Mouse (Mus musculus) kidney, embryonic 15.5 days (tissue): ENCODE measurements around the gene Alg2. TPM values are rescaled to one million over a fixed set of nuclear protein-coding genes. Genes with fewer than 3 reads are reported as not detected.

Experiments
- ATAC-seq: fragments of 200-750 bp; cut with Nextera tagmentation; replicated peaks from 2 replicates; pipeline ENCODE4 v1.8.0; 2017; ENCODE audit warnings: moderate TSS enrichment; ENCODE audit not compliant: low FRiP score
- H3K27ac ChIP-seq: fragments of 300-500 bp; sonication (generic); 2 replicates; pipeline ENCODE4 v1.5.1; 2015; ENCODE audit warnings: mild to moderate bottlenecking, inconsistent platforms
- H3K27me3 ChIP-seq: fragments of 300-500 bp; sonication (generic); 2 replicates; pipeline ENCODE4 v1.6.1; 2015; ENCODE audit warnings: inconsistent platforms
- H3K36me3 ChIP-seq: fragments of 300-500 bp; sonication (generic); 2 replicates; pipeline ENCODE4 v1.6.1; 2015; ENCODE audit warnings: inconsistent platforms
- H3K4me1 ChIP-seq: fragments of 300-500 bp; sonication (generic); 2 replicates; pipeline ENCODE4 v1.6.1; 2015; ENCODE audit warnings: inconsistent platforms
- H3K4me2 ChIP-seq: fragments of 300-500 bp; sonication (generic); 2 replicates; pipeline ENCODE4 v1.6.1; 2015; ENCODE audit warnings: moderate library complexity, mild to moderate bottlenecking, inconsistent platforms
- H3K4me3 ChIP-seq: fragments of 300-500 bp; sonication (generic); replicated peaks from 2 replicates; pipeline ENCODE4 v1.5.1; 2015; ENCODE audit warnings: mild to moderate bottlenecking, inconsistent platforms
- H3K9ac ChIP-seq: fragments of 300-500 bp; sonication (generic); 2 replicates; pipeline ENCODE4 v1.6.1; 2015; ENCODE audit warnings: mild to moderate bottlenecking, inconsistent platforms
- H3K9me3 ChIP-seq: fragments of 300-500 bp; sonication (generic); replicated peaks from 2 replicates; pipeline ENCODE4 v1.6.1; 2016; ENCODE audit warnings: inconsistent platforms
- WGBS: fragments of 180-500 bp; shearing (Covaris S2); methylation state at CpG from one replicate; pipeline ENCODE4 v1.1.7; 2015; ENCODE audit warnings: mixed read lengths; 5-methylcytosine and 5-hydroxymethylcytosine counted together
- polyA plus RNA-seq: library from polyadenylated mRNA; unstranded; fragments of >200 nt; fragmentation: Nextera tagmentation; extraction: Ambion mirVana; gene quantifications from 2 replicates; pipeline ENCODE4 v1.2.1, GENCODE M21; 2015

Alg2 gene
- polyA plus RNA-seq, 1 experiment from 2014 or later, result 72.1 TPM

GRCm38 (mm10) chr4:47448526-47448925 lies 25.6 kb downstream of the Alg2 start:
- no peaks in the 10 kb centered on the region for H3K9me3 ChIP-seq
- H3K27me3 ChIP-seq, result peaks cover 10% of the 10 kb centered on the region
- H3K4me2 ChIP-seq, result no peak overlapping the region
- H3K4me1 ChIP-seq, result no peaks in the 10 kb centered on the region
- 93% methylated on average over 3 of the region's 3 CpGs for WGBS
- H3K9ac ChIP-seq, result no peak overlapping the region
- H3K4me3 ChIP-seq, result no peak overlapping the region
- H3K36me3 ChIP-seq, result no peaks in the 10 kb centered on the region
- no peak overlapping the region for H3K27ac ChIP-seq
- no peak for ATAC-seq

DNA sequence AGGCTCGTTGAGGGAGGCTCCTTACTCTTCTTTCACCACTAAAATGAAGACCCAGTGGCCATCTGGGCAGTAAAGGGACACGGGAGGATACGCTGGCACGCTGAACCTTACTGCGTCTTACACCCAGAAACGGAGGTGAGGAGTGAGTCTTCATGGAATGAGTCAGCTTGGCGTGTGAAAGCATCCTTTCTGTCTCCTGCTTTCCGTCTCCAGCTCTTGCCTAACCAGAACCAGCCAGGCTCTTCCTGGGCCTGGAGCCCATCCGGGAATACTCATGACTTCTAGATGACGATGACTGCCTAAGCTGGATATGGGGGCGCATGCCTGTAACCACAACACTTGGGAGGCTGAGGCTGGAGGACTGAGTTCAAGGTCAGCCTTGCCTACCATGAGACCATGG lies 33.2 kb downstream of the Alg2 start:
- H3K4me1 ChIP-seq, result peaks cover 12% of the 10 kb centered on the region
- H3K36me3 ChIP-seq, result no peaks in the 10 kb centered on the region
- H3K27me3 ChIP-seq, result peaks cover 15% of the 10 kb centered on the region
- no peak for ATAC-seq
- no peaks in the 10 kb centered on the region for H3K9me3 ChIP-seq
- no peak overlapping the region for H3K4me2 ChIP-seq
- H3K9ac ChIP-seq, result no peak overlapping the region
- H3K27ac ChIP-seq, result no peak overlapping the region
- WGBS, result 85% methylated on average over 11 of the region's 11 CpGs
- no peak overlapping the region for H3K4me3 ChIP-seq

GRCm38 (mm10) chr4:47438956-47439355 lies 35.2 kb downstream of the Alg2 start:
- no peak overlapping the region for H3K4me3 ChIP-seq
- ATAC-seq, result no peak
- H3K4me1 ChIP-seq, result peaks cover 13% of the 10 kb centered on the region
- no peak overlapping the region for H3K27ac ChIP-seq
- no peaks in the 10 kb centered on the region for H3K9me3 ChIP-seq
- no peaks in the 10 kb centered on the region for H3K36me3 ChIP-seq
- H3K9ac ChIP-seq, result no peak overlapping the region
- H3K4me2 ChIP-seq, result no peak overlapping the region
- 81% methylated on average over 6 of the region's 6 CpGs for WGBS
- peaks cover 23% of the 10 kb centered on the region for H3K27me3 ChIP-seq

GRCm38 (mm10) chr4:47437365-47438340 lies 36.5 kb downstream of the Alg2 start:
- 2% methylated on average over 33 of the region's 33 CpGs for WGBS
- H3K9me3 ChIP-seq, result no peaks in the 10 kb centered on the region

GRCm38 (mm10) chr4:47435566-47436360 lies 38.4 kb downstream of the Alg2 start:
- H3K36me3 ChIP-seq, result no peaks in the 10 kb centered on the region
- H3K9ac ChIP-seq, result no peak overlapping the region
- no peak overlapping the region for H3K4me3 ChIP-seq
- H3K27ac ChIP-seq, result no peak overlapping the region
- ATAC-seq, result no peak
- peaks cover 23% of the 10 kb centered on the region for H3K27me3 ChIP-seq
- H3K4me2 ChIP-seq, result no peak overlapping the region
- WGBS, result 55% methylated on average over 28 of the region's 28 CpGs
- H3K9me3 ChIP-seq, result no peaks in the 10 kb centered on the region
- peaks cover 24% of the 10 kb centered on the region for H3K4me1 ChIP-seq

More at GRCm38 (mm10) chr4:47437365-47438340, 36.5 kb downstream of the Alg2 start:
- H3K4me3 ChIP-seq, result peak overlapping the region; percentile 49
- H3K27me3 ChIP-seq, result peaks cover 23% of the 10 kb centered on the region
- peaks cover 24% of the 10 kb centered on the region for H3K4me1 ChIP-seq
- peak overlapping the region; percentile 50 for H3K9ac ChIP-seq
- peak overlapping the region; percentile 19 for H3K27ac ChIP-seq
- ATAC-seq, result peak; percentile 83
- peak overlapping the region; percentile 85 for H3K4me2 ChIP-seq
- no peaks in the 10 kb centered on the region for H3K36me3 ChIP-seq

DNA sequence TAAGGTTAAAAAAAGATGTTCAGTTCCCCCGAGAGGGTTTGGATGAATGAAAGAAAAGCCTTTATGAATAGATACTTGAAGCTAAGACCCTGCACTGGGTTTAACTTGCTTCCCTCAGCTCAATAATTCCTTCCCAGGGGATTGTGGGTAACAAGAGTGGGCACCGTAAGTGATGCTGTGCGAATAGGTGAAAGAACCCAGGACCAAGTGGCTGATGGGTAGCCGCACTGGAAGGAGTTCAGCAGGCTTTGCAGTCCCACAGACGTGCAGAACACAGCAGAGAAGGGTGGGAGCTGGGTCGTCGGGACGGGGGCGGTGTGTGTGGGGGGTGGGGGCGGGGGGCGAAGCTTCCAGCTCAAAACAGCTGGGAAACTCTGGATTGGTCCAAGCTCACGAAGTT lies 39.0 kb downstream of the Alg2 start:
- Histone ChIP-seq H3K36me3 (no peaks in the 10 kb centered on the region), H3K4me1 (peaks cover 24% of the 10 kb centered on the region), H3K9ac (no peak overlapping the region), H3K27ac (no peak overlapping the region), H3K4me3 (no peak overlapping the region), H3K27me3 (peaks cover 23% of the 10 kb centered on the region), H3K4me2 (no peak overlapping the region), H3K9me3 (no peaks in the 10 kb centered on the region)
- no peak for ATAC-seq
- WGBS, result 59% methylated on average over 12 of the region's 12 CpGs

DNA sequence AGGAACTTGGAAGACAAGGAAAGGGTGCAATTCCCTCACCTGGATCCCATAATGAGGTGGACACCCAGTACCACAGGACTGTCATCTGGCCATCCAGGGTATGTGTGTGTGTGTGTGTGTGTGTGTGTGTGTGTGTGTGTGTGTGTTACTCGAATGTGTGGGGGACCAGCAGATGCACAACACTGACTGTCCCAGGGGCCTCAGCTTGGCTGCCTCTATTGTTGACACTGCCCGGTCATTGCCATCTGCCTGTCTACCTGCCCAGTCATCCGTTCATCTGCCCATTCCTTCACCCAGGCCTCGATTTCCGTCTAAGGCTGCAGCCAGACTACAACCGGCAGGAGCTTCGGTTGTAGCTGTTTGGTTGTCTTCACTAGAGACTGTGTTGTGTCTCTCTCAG lies 41.4 kb downstream of the Alg2 start:
- Histone ChIP-seq H3K27me3 (peaks cover 21% of the 10 kb centered on the region), H3K36me3 (no peaks in the 10 kb centered on the region), H3K27ac (no peak overlapping the region), H3K9me3 (no peaks in the 10 kb centered on the region), H3K4me3 (no peak overlapping the region), H3K9ac (no peak overlapping the region), H3K4me2 (no peak overlapping the region), H3K4me1 (peaks cover 20% of the 10 kb centered on the region)
- 64% methylated on average over 7 of the region's 7 CpGs for WGBS
- no peak for ATAC-seq

GRCm38 (mm10) chr4:47431081-47431480 lies 43.1 kb downstream of the Alg2 start:
- no peaks in the 10 kb centered on the region for H3K36me3 ChIP-seq
- 86% methylated on average over 5 of the region's 5 CpGs for WGBS
- peaks cover 19% of the 10 kb centered on the region; the same call in 1 of the 2 replicates for H3K27me3 ChIP-seq
- no peak for ATAC-seq
- H3K27ac ChIP-seq, result no peak overlapping the region
- no peak overlapping the region for H3K4me2 ChIP-seq
- H3K9me3 ChIP-seq, result no peaks in the 10 kb centered on the region
- H3K4me3 ChIP-seq, result no peak overlapping the region
- H3K9ac ChIP-seq, result no peak overlapping the region
- H3K4me1 ChIP-seq, result peaks cover 12% of the 10 kb centered on the region; the same call in 1 of the 2 replicates

GRCm38 (mm10) chr4:47430557-47430956 lies 43.6 kb downstream of the Alg2 start:
- no peak for ATAC-seq
- Histone ChIP-seq H3K27me3 (peaks cover 20% of the 10 kb centered on the region; the same call in 1 of the 2 replicates), H3K4me3 (no peak overlapping the region), H3K27ac (no peak overlapping the region), H3K9me3 (no peaks in the 10 kb centered on the region), H3K36me3 (no peaks in the 10 kb centered on the region), H3K4me1 (peaks cover 13% of the 10 kb centered on the region), H3K9ac (no peak overlapping the region), H3K4me2 (no peak overlapping the region)
- WGBS, result 55% methylated on average over 6 of the region's 6 CpGs

DNA sequence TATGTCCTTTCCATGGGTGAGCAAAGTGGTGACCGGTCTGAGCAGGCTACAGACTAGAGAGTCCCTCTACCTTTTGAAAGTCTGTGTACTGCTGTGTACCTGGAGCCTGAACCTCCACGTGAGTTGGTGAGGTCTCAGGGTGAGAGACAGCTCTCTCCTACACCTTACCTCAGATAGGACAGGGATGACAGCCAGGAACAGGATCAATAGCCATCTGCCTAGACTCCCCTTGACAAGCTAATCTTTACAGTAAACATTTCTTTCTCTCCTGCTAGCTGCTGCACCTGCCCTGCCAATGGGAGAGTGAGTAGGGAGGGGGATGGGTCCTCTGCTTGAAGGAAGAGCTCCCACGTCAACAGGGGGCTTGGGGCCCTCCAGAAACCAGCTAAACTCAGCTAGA lies 46.5 kb downstream of the Alg2 start:
- H3K9me3 ChIP-seq, result no peaks in the 10 kb centered on the region
- H3K4me2 ChIP-seq, result no peak overlapping the region
- H3K9ac ChIP-seq, result no peak overlapping the region

DNA sequence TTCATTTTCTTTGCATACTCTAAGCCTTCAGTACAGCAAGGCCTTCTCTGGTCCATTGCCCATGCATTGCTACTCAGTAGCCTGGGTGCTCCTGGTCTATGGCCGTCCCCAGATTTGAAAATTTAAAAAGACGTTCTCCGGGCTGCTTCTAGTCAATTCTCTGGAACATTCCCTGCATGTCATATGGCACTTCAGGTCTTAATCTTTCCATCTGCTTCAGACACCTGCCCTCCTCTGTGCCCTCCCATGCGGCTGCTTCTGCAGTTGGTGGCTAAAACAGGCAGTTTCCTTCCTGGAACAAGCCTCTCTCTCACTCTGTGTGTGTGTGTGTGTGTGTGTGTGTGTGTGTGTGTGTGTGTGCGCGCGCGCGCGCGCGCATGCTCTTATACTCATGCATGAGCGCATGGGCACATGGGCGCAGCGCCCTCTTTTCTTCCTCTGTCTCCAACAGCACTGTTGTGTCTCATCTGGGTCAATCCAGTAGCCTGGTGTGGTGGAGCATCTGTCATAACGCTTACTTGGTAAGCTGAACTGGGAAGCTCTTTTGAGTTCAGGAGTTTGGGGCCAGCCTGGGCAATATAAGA lies 48.8 kb downstream of the Alg2 start:
- H3K4me1 ChIP-seq, result peaks cover 23% of the 10 kb centered on the region
- no peaks in the 10 kb centered on the region for H3K36me3 ChIP-seq
- peak; percentile 15; the same call in 1 of the 2 replicates for ATAC-seq
- peaks cover 25% of the 10 kb centered on the region; the same call in 1 of the 2 replicates for H3K27me3 ChIP-seq
- 84% methylated on average over 16 of the region's 16 CpGs for WGBS
- H3K9ac ChIP-seq, result no peak overlapping the region
- no peak overlapping the region for H3K4me2 ChIP-seq
- H3K9me3 ChIP-seq, result no peaks in the 10 kb centered on the region
- no peak overlapping the region for H3K27ac ChIP-seq
- no peak overlapping the region for H3K4me3 ChIP-seq

More for the DNA sequence above, 46.5 kb downstream of the Alg2 start:
- Histone ChIP-seq H3K4me1 (peaks cover 23% of the 10 kb centered on the region), H3K36me3 (no peaks in the 10 kb centered on the region), H3K27me3 (peaks cover 17% of the 10 kb centered on the region; the same call in 1 of the 2 replicates), H3K4me3 (no peak overlapping the region), H3K27ac (no peak overlapping the region)
- ATAC-seq, result no peak
- WGBS, result 79% methylated on average over 3 of the region's 3 CpGs
